Mouse (Mus musculus): ENCODE results near the gene Tpt1. TPM values are rescaled to one million over a fixed set of nuclear protein-coding genes. Genes with fewer than 3 reads are reported as not detected.
A peak's percentile ranks its signal among the peaks of the same experiment; 100 is the strongest.

The Tpt1 gene
- polyA plus RNA-seq, 1 experiment from 2014 or later = 1,020 TPM

GRCm38 (mm10) chr14:75876320-75877043, 31.6 kb downstream of the Tpt1 start:
- H3K9ac ChIP-seq (ENCODE audit: low read length) = peak overlapping the region; percentile 43; the same call in 1 of the 2 replicates
- no peaks in the 10 kb centered on the region for H3K36me3 ChIP-seq (ENCODE audit: control insufficient read depth, insufficient read depth, low read length)
- WGBS = 14% methylated on average over 21 of the region's 21 CpGs
- no peaks in the 10 kb centered on the region for H3K27me3 ChIP-seq (ENCODE audit: control insufficient read depth, insufficient read depth, low read length)
- no peaks in the 10 kb centered on the region for H3K4me1 ChIP-seq (replicated peaks; ENCODE audit: control insufficient read depth, insufficient read depth, low read length)
- H3K9me3 ChIP-seq (ENCODE audit: control insufficient read depth, low read length) = no peaks in the 10 kb centered on the region; the same call in 1 of the 2 replicates
- H3K4me3 ChIP-seq (ENCODE audit: low read depth, low read length) = no peak overlapping the region
- peak; percentile 91 for DNase-seq (ENCODE audit: low spot score)
- peak; percentile 66 for ATAC-seq (replicated peaks; ENCODE audit: low FRiP score)
- peak overlapping the region; percentile 32; the same call in 1 of the 2 replicates for H3K4me2 ChIP-seq (ENCODE audit: low read depth, low read length, severe bottlenecking)
- no peak overlapping the region for H3K27ac ChIP-seq (ENCODE audit: low read depth, low read length)

- H3K4me1 ChIP-seq (replicated peaks; ENCODE audit: control insufficient read depth, insufficient read depth, low read length) = peaks cover 4% of the 10 kb centered on the region; the same call in 1 of the 2 replicates
- H3K9ac ChIP-seq (ENCODE audit: low read length) = no peak overlapping the region
- ATAC-seq (replicated peaks; ENCODE audit: low FRiP score) = no peak
- no peaks in the 10 kb centered on the region for H3K27me3 ChIP-seq (ENCODE audit: control insufficient read depth, insufficient read depth, low read length)
- H3K36me3 ChIP-seq (ENCODE audit: control insufficient read depth, insufficient read depth, low read length) = no peaks in the 10 kb centered on the region
- no peaks in the 10 kb centered on the region for H3K9me3 ChIP-seq (ENCODE audit: control insufficient read depth, low read length)
- no peak overlapping the region for H3K27ac ChIP-seq (ENCODE audit: low read depth, low read length)
- H3K4me2 ChIP-seq (ENCODE audit: low read depth, low read length, severe bottlenecking) = no peak overlapping the region
- no peak overlapping the region for H3K4me3 ChIP-seq (ENCODE audit: low read depth, low read length)
- DNase-seq (ENCODE audit: low spot score) = no peak
- WGBS = 79% methylated on average over 3 of the region's 3 CpGs
These were observed 32.4 kb downstream of the Tpt1 start for GRCm38 (mm10) chr14:75877297-75877696.

DNA sequence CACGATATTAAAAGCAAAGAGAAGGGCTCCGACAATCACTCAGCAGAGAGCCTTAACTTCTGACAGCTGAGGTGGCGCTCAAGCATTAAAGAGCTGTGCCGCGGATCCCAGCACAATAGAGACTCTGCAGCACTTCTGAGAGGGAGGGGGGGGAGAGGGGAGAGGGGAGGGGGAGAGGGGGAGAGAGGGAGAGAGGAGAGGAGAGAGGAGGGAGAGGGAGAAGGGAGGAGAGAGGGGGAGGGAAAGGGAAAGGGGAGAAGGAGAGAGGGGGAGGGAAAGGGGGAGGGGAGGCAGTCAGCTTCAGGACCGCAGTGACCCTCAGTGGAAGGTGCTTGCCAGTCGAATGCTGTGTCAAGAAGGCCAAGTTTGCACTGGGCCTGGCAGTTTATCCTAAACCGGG, 34.1 kb downstream of the Tpt1 start:
- no peaks in the 10 kb centered on the region for H3K36me3 ChIP-seq (ENCODE audit: control insufficient read depth, insufficient read depth, low read length)
- H3K4me1 ChIP-seq (replicated peaks; ENCODE audit: control insufficient read depth, insufficient read depth, low read length) = peaks cover 6% of the 10 kb centered on the region; the same call in 1 of the 2 replicates
- no peak overlapping the region for H3K9ac ChIP-seq (ENCODE audit: low read length)
- no peak overlapping the region for H3K4me3 ChIP-seq (ENCODE audit: low read depth, low read length)
- H3K4me2 ChIP-seq (ENCODE audit: low read depth, low read length, severe bottlenecking) = no peak overlapping the region
- H3K27me3 ChIP-seq (ENCODE audit: control insufficient read depth, insufficient read depth, low read length) = no peaks in the 10 kb centered on the region
- WGBS = 21% methylated on average over 8 of the region's 8 CpGs
- DNase-seq (ENCODE audit: low spot score) = peak; percentile 74
- no peaks in the 10 kb centered on the region for H3K9me3 ChIP-seq (ENCODE audit: control insufficient read depth, low read length)
- ATAC-seq (replicated peaks; ENCODE audit: low FRiP score) = peak; percentile 63
- no peak overlapping the region for H3K27ac ChIP-seq (ENCODE audit: low read depth, low read length)

GRCm38 (mm10) chr14:75881856-75882255, 37.0 kb downstream of the Tpt1 start:
- H3K27ac ChIP-seq (ENCODE audit: low read depth, low read length) = no peak overlapping the region

GRCm38 (mm10) chr14:75883330-75883729, 38.4 kb downstream of the Tpt1 start:
- 68% methylated on average over 5 of the region's 5 CpGs for WGBS
- ATAC-seq (replicated peaks; ENCODE audit: low FRiP score) = no peak
- Histone ChIP-seq H3K36me3 (ENCODE audit: control insufficient read depth, insufficient read depth, low read length) (no peaks in the 10 kb centered on the region), H3K4me3 (ENCODE audit: low read depth, low read length) (no peak overlapping the region), H3K9me3 (ENCODE audit: control insufficient read depth, low read length) (no peaks in the 10 kb centered on the region), H3K4me1 (replicated peaks; ENCODE audit: control insufficient read depth, insufficient read depth, low read length) (peaks cover 6% of the 10 kb centered on the region; the same call in 1 of the 2 replicates), H3K9ac (ENCODE audit: low read length) (no peak overlapping the region), H3K27ac (ENCODE audit: low read depth, low read length) (no peak overlapping the region), H3K27me3 (ENCODE audit: control insufficient read depth, insufficient read depth, low read length) (no peaks in the 10 kb centered on the region), H3K4me2 (ENCODE audit: low read depth, low read length, severe bottlenecking) (no peak overlapping the region)
- DNase-seq (ENCODE audit: low spot score) = no peak

More at GRCm38 (mm10) chr14:75881856-75882255, 37.0 kb downstream of the Tpt1 start:
- 40% methylated on average over 4 of the region's 4 CpGs for WGBS
- no peaks in the 10 kb centered on the region for H3K36me3 ChIP-seq (ENCODE audit: control insufficient read depth, insufficient read depth, low read length)
- ATAC-seq (replicated peaks; ENCODE audit: low FRiP score) = no peak
- DNase-seq (ENCODE audit: low spot score) = no peak
- H3K9ac ChIP-seq (ENCODE audit: low read length) = no peak overlapping the region
- no peaks in the 10 kb centered on the region for H3K27me3 ChIP-seq (ENCODE audit: control insufficient read depth, insufficient read depth, low read length)
- H3K9me3 ChIP-seq (ENCODE audit: control insufficient read depth, low read length) = no peaks in the 10 kb centered on the region
- peaks cover 6% of the 10 kb centered on the region; the same call in 1 of the 2 replicates for H3K4me1 ChIP-seq (replicated peaks; ENCODE audit: control insufficient read depth, insufficient read depth, low read length)
- H3K4me2 ChIP-seq (ENCODE audit: low read depth, low read length, severe bottlenecking) = no peak overlapping the region
- no peak overlapping the region for H3K4me3 ChIP-seq (ENCODE audit: low read depth, low read length)

DNA sequence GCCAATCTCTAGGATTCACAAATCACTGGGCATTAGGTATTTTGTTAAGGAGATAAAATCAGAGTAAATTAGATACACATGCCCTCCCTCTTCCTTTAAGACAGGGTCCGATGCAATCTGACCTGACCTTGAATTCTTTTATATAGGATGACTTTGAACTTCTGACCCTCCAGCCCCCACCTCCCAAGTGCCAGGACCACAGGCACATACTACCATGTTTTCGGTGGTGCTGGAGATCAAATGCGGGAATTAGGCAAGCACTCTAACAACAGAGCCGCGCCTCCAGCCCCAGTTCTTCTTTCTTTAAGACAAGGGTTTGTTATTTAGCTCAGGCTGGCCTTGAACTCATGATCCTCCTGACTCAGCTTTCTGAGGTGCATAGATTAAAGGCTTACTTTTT, 39.0 kb downstream of the Tpt1 start:
- Histone ChIP-seq H3K27me3 (ENCODE audit: control insufficient read depth, insufficient read depth, low read length) (no peaks in the 10 kb centered on the region), H3K27ac (ENCODE audit: low read depth, low read length) (no peak overlapping the region), H3K4me2 (ENCODE audit: low read depth, low read length, severe bottlenecking) (no peak overlapping the region), H3K4me3 (ENCODE audit: low read depth, low read length) (no peak overlapping the region), H3K36me3 (ENCODE audit: control insufficient read depth, insufficient read depth, low read length) (no peaks in the 10 kb centered on the region), H3K9ac (ENCODE audit: low read length) (no peak overlapping the region), H3K4me1 (replicated peaks; ENCODE audit: control insufficient read depth, insufficient read depth, low read length) (peaks cover 6% of the 10 kb centered on the region; the same call in 1 of the 2 replicates), H3K9me3 (ENCODE audit: control insufficient read depth, low read length) (no peaks in the 10 kb centered on the region)
- DNase-seq (ENCODE audit: low spot score) = no peak
- WGBS = 82% methylated on average over 5 of the region's 5 CpGs
- no peak for ATAC-seq (replicated peaks; ENCODE audit: low FRiP score)

DNA sequence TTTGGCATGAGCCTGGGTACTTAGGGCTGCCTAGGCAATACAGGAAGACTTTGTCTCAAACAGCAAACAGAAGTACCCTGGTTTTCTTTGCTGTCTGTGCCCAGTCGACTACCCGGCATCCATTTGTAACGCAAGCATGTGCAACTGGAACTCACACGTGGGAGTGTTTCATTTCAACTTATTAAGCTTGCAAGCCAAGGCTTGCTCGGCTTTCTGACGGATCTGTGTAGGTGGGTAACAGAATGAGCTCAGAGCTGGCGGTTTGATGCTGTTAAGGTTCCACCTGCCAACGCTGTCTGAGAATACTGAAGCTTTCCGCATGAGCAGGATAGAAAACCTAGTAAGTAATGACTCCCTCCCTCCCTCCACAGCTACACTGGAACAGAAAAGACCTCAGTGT, 47.2 kb downstream of the Tpt1 start:
- Histone ChIP-seq H3K4me2 (ENCODE audit: low read depth, low read length, severe bottlenecking) (no peak overlapping the region), H3K27me3 (ENCODE audit: control insufficient read depth, insufficient read depth, low read length) (no peaks in the 10 kb centered on the region), H3K27ac (ENCODE audit: low read depth, low read length) (no peak overlapping the region), H3K4me3 (ENCODE audit: low read depth, low read length) (no peak overlapping the region), H3K9me3 (ENCODE audit: control insufficient read depth, low read length) (no peaks in the 10 kb centered on the region), H3K36me3 (ENCODE audit: control insufficient read depth, insufficient read depth, low read length) (no peaks in the 10 kb centered on the region), H3K9ac (ENCODE audit: low read length) (no peak overlapping the region), H3K4me1 (replicated peaks; ENCODE audit: control insufficient read depth, insufficient read depth, low read length) (no peaks in the 10 kb centered on the region)
- 91% methylated on average over 9 of the region's 9 CpGs for WGBS
- DNase-seq (ENCODE audit: low spot score) (no peak), ATAC-seq (replicated peaks; ENCODE audit: low FRiP score) (no peak)
